Mouse (Mus musculus): ENCODE measurements around the gene Frat2.

DNA sequence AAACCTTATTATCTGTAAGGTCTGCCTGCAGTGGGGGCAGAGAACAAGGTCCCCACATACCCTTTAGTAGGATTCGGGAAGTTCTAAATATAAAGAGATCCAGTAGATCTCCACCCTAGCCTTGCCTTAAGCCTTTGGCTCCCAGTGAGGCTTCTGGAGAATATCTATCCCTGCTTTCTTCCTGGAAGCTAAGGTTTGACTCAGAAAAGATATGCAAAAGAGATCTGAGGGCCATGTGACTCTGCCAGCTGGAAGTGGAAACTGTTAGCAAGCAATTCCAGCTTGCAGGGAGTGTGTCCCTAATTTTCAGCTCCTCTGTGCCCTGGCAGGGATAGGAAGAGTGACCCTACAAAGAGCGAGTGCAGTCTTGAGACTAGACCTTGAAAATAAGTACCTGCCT is 24.4 kb upstream of the Frat2 start:
- no peak for TF ChIP-seq RCOR1 (IDR thresholded peaks at IDR 0.05; ENCODE audit: low read depth, low read length)
- no peak for TF ChIP-seq EP300 (IDR thresholded peaks at IDR 0.05; ENCODE audit: low read depth in 1 of 2, low read length in 2 of 2)
- TF ChIP-seq POLR2A (IDR thresholded peaks at IDR 0.05; ENCODE audit: control insufficient read depth in 1 of 2, insufficient read depth in 1 of 2, low read depth in 1 of 2, low read length in 2 of 2, poor library complexity in 1 of 2): no peak
- no peak for TF ChIP-seq CTCF (IDR thresholded peaks at IDR 0.05 in 2 of 3, conservative IDR thresholded peaks at IDR 0.05 in 1 of 3; ENCODE audit: control insufficient read depth in 1 of 3, insufficient read depth in 1 of 3, low read depth in 2 of 3, low read length in 3 of 3, poor library complexity in 1 of 3, severe bottlenecking in 1 of 3)

Measured in MEL (cell line).